Mouse (Mus musculus) lung, adult 2 months (tissue): ENCODE data around the gene Top3a.

Experiments used
- CTCF ChIP-seq: fragments of 200-500 bp; IDR thresholded peaks from 2 replicates; pipeline ENCODE4 v1.5.1; 2011; ENCODE audit warnings: mild to moderate bottlenecking, low read length, control low read depth; ENCODE audit not compliant: insufficient read depth
- POLR2A ChIP-seq: fragments of 200-500 bp; IDR thresholded peaks from 2 replicates; pipeline ENCODE4 v1.6.1; 2011; ENCODE audit warnings: low read depth, mild to moderate bottlenecking, control low read depth, low read length, borderline replicate concordance; ENCODE audit errors: extremely low read depth

DNA sequence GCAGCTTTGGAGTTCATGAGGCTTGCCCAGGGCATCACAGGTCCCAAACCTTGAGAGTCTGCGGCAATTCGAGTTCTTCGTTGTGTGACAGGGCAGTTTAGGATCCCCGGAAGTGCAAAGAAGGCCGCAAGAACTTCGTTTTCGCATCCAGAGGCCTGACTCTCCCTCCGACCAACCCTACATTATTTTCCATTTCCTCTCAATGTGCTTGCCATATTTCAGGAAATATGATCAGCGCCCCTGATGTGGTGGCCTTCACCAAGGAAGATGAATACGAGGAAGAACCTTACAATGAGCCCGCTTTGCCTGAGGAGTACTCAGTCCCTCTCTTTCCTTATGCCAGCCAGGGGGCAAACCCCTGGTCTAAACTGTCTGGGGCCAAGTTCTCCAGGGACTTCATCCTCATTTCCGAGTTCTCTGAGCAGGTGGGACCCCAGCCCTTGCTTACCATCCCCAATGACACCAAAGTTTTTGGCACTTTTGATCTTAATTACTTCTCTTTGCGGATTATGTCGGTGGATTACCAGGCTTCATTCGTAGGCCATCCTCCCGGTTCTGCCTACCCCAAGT lies 721 bp upstream of the Top3a start:
- TF ChIP-seq POLR2A (no peak), CTCF (no peak)
